In genomic region chr14:13917630-13918029, GRCm38 (mm10) we compare ENCODE assay signal across 8 mouse cellular contexts. TPM values are rescaled to one million over a fixed set of nuclear protein-coding genes. Genes with fewer than 3 reads are reported as not detected.
DNase-seq lines count a peak whose midpoint lies in the region; ATAC-seq lines count a peak whose summit lies in the region.

No protein-coding gene starts in this region.

- no peaks in the 10 kb centered on the region for H3K36me3 ChIP-seq in kidney, embryonic 15.5 days
- no peaks in the 10 kb centered on the region for H3K36me3 ChIP-seq in hindbrain, embryonic 11.5 days (ENCODE audit: control insufficient read depth, insufficient read depth, low read length)

- H3K4me3 ChIP-seq in kidney, embryonic 15.5 days (replicated peaks): no peak overlapping the region
- no peak overlapping the region for H3K4me3 ChIP-seq in hindbrain, embryonic 11.5 days (ENCODE audit: low read depth, low read length)

- H3K9ac ChIP-seq in kidney, embryonic 15.5 days: no peak overlapping the region
- H3K9ac ChIP-seq in hindbrain, embryonic 11.5 days (ENCODE audit: low read depth, low read length): no peak overlapping the region

- H3K27ac ChIP-seq in kidney, embryonic 15.5 days: no peak overlapping the region
- H3K27ac ChIP-seq in hindbrain, embryonic 11.5 days (ENCODE audit: low read depth, low read length): no peak overlapping the region

- WGBS in kidney, embryonic 15.5 days: 39% methylated on average over 3 of the region's 3 CpGs
- 42% methylated on average over 3 of the region's 3 CpGs for WGBS in hindbrain, embryonic 11.5 days

- H3K4me2 ChIP-seq in kidney, embryonic 15.5 days: no peak overlapping the region
- no peak overlapping the region for H3K4me2 ChIP-seq in hindbrain, embryonic 11.5 days (replicated peaks; ENCODE audit: low read depth, low read length)

- no peaks in the 10 kb centered on the region for H3K9me3 ChIP-seq in kidney, embryonic 15.5 days (replicated peaks)
- no peaks in the 10 kb centered on the region for H3K9me3 ChIP-seq in hindbrain, embryonic 11.5 days (ENCODE audit: control insufficient read depth, low read length)

- ATAC-seq in kidney, embryonic 15.5 days (replicated peaks; ENCODE audit: low FRiP score): no peak; the same call in 1 of the 2 replicates
- peak; percentile 71 for ATAC-seq in hindbrain, embryonic 11.5 days (ENCODE audit: low FRiP score)
- peak; percentile 99 for ATAC-seq in megakaryocyte progenitor cell, adult 5-6 weeks (replicated peaks; ENCODE audit: poor library complexity)

- no peaks in the 10 kb centered on the region for H3K4me1 ChIP-seq in kidney, embryonic 15.5 days
- no peaks in the 10 kb centered on the region for H3K4me1 ChIP-seq in hindbrain, embryonic 11.5 days (replicated peaks; ENCODE audit: control insufficient read depth, insufficient read depth, low read length)

- peak; percentile 8 for DNase-seq in kidney, adult 11 months
- peak; percentile 35 for DNase-seq in adrenal gland, adult 2 months
- peak; percentile 87 for DNase-seq in embryo, embryonic 11 days
- DNase-seq in hindbrain, embryonic 11.5 days (ENCODE audit: low spot score): peak; percentile 83
- peak; percentile 39 to 62 for DNase-seq in layer of hippocampus, adult 8-10 months (ENCODE audit: low spot score in 2 of 2)
- DNase-seq in right cerebral cortex, postnatal 36 days (ENCODE audit: low spot score in 2 of 2): peak; percentile 19 to 36

- no peaks in the 10 kb centered on the region for H3K27me3 ChIP-seq in kidney, embryonic 15.5 days
- H3K27me3 ChIP-seq in hindbrain, embryonic 11.5 days (ENCODE audit: control insufficient read depth, insufficient read depth, low read length): no peaks in the 10 kb centered on the region

RNA-seq across cellular contexts. Expression of gene Gm281, which starts 3.4 kb away (rescaled TPM):
- polyA plus RNA-seq in kidney, embryonic 15.5 days (2015; fragmentation: Nextera tagmentation; extraction: Ambion mirVana): not detected in 2 replicates
- not detected for total RNA-seq in adrenal gland, adult 2 months (2021)
- not detected in 2 replicates for polyA plus RNA-seq in adrenal gland, adult 2 months (2012; rRNA removed)
- not detected in 2 replicates for polyA plus RNA-seq in hindbrain, embryonic 11.5 days (2014; fragmentation: Nextera tagmentation; extraction: Ambion mirVana)
- not detected for total RNA-seq in layer of hippocampus, adult 8-10 months (2022)
- total RNA-seq in megakaryocyte progenitor cell, adult 5-6 weeks (2015): not detected in 2 replicates
- total RNA-seq in megakaryocyte progenitor cell, adult 5-6 weeks (2017): not detected in 2 replicates

RNA-seq across cellular contexts. Expression of gene Atxn7, which starts 43.6 kb away (rescaled TPM):
- polyA plus RNA-seq in kidney, embryonic 15.5 days (2015; fragmentation: Nextera tagmentation; extraction: Ambion mirVana): 3.9 and 4.2 TPM in 2 replicates
- total RNA-seq in adrenal gland, adult 2 months (2021): 10 to 100 TPM; 17.1 to 31.0 TPM
- polyA plus RNA-seq in adrenal gland, adult 2 months (2012; rRNA removed): 17.7 and 24.1 TPM in 2 replicates
- 4.4 and 6.3 TPM in 2 replicates for polyA plus RNA-seq in hindbrain, embryonic 11.5 days (2014; fragmentation: Nextera tagmentation; extraction: Ambion mirVana)
- 10 to 100 TPM; 26.4 to 33.7 (median 29.2) TPM for total RNA-seq in layer of hippocampus, adult 8-10 months (2022)
- total RNA-seq in megakaryocyte progenitor cell, adult 5-6 weeks (2015): 13.4 and 16.0 TPM in 2 replicates
- 14.6 and 14.8 TPM in 2 replicates for total RNA-seq in megakaryocyte progenitor cell, adult 5-6 weeks (2017)

RNA-seq across cellular contexts. Expression of gene Thoc7, which starts 44.0 kb away (rescaled TPM):
- 174 and 190 TPM in 2 replicates for polyA plus RNA-seq in kidney, embryonic 15.5 days (2015; fragmentation: Nextera tagmentation; extraction: Ambion mirVana)
- 10 to 100 TPM; 86.7 to 96.8 TPM for total RNA-seq in adrenal gland, adult 2 months (2021)
- 4.3 and 7.3 TPM in 2 replicates for polyA plus RNA-seq in adrenal gland, adult 2 months (2012; rRNA removed)
- polyA plus RNA-seq in hindbrain, embryonic 11.5 days (2014; fragmentation: Nextera tagmentation; extraction: Ambion mirVana): 253 TPM in 2 replicates
- 10 to 100 TPM; 85.6 to 97.3 (median 89.8) TPM for total RNA-seq in layer of hippocampus, adult 8-10 months (2022)
- total RNA-seq in megakaryocyte progenitor cell, adult 5-6 weeks (2015): 296 and 301 TPM in 2 replicates
- 248 and 345 TPM in 2 replicates for total RNA-seq in megakaryocyte progenitor cell, adult 5-6 weeks (2017)

Comparison
In these comparisons a context has a peak if more than half of its experiments do, and no peak if none do; other contexts are left out.
1. DNase-seq: peak in every context shown above with its lines; median percentile 87 in embryo, embryonic 11 days; 83 in hindbrain, embryonic 11.5 days; 50 in layer of hippocampus, adult 8-10 months; 35 in adrenal gland, adult 2 months; 28 in right cerebral cortex, postnatal 36 days; 8 in kidney, adult 11 months.